Comparison of ENCODE assay signal across 14 mouse cellular contexts in genomic region chr15:101297988-101298387, GRCm38 (mm10). TPM values are rescaled to one million over a fixed set of nuclear protein-coding genes. Genes with fewer than 3 reads are reported as not detected.
A peak's percentile ranks its signal among the peaks of the same experiment; 100 is the strongest.
DNase-seq lines count a peak whose midpoint lies in the region; ATAC-seq lines count a peak whose summit lies in the region.
"Had no signal": no experiment of that assay in that cellular context is flagged by ENCODE, and none has a peak within 500 bp of the region (broad histone marks: within the 10 kb centered on the region; RNA-seq: fewer than 3 reads in every experiment).

No protein-coding gene starts in this region.

- no peak for ATAC-seq in forebrain, embryonic 12.5 days (ENCODE audit: low FRiP score)
- no peak for ATAC-seq in forebrain, embryonic 11.5 days (replicated peaks; ENCODE audit: low FRiP score)
- ATAC-seq in hindbrain, embryonic 13.5 days (ENCODE audit: low FRiP score) = no peak
- ATAC-seq in hindbrain, embryonic 14.5 days (ENCODE audit: low FRiP score) = no peak
- ATAC-seq in neural tube, embryonic 13.5 days (ENCODE audit: low read depth) = no peak
- no peak for ATAC-seq in neural tube, embryonic 15.5 days (ENCODE audit: low FRiP score)
- ATAC-seq in monocyte, adult 5-6 weeks (replicated peaks; ENCODE audit: insufficient number of reproducible peaks, low FRiP score, low TSS enrichment, poor library complexity, severe bottlenecking) = peak; percentile 62; the same call in 1 of the 2 replicates
- no peak for ATAC-seq in erythroblast, adult 5-6 weeks (replicated peaks; ENCODE audit: low FRiP score, poor library complexity, severe bottlenecking)

- no peaks in the 10 kb centered on the region for H3K9me3 ChIP-seq in forebrain, embryonic 12.5 days
- no peaks in the 10 kb centered on the region for H3K9me3 ChIP-seq in forebrain, embryonic 11.5 days (ENCODE audit: control insufficient read depth, low read length)
- no peaks in the 10 kb centered on the region for H3K9me3 ChIP-seq in hindbrain, embryonic 13.5 days
- no peaks in the 10 kb centered on the region for H3K9me3 ChIP-seq in hindbrain, embryonic 14.5 days (ENCODE audit: control insufficient read depth, low read length)
- H3K9me3 ChIP-seq in neural tube, embryonic 13.5 days = no peaks in the 10 kb centered on the region
- H3K9me3 ChIP-seq in neural tube, embryonic 15.5 days (replicated peaks) = no peaks in the 10 kb centered on the region

- H3K9ac ChIP-seq in forebrain, embryonic 12.5 days = 0 out of 2 replicates have a peak overlapping the region, but pooled peaks have one; percentile 41
- H3K9ac ChIP-seq in forebrain, embryonic 11.5 days (ENCODE audit: low read length) = no peak overlapping the region
- no peak overlapping the region for H3K9ac ChIP-seq in hindbrain, embryonic 13.5 days
- no peak overlapping the region for H3K9ac ChIP-seq in hindbrain, embryonic 14.5 days
- no peak overlapping the region for H3K9ac ChIP-seq in neural tube, embryonic 13.5 days
- H3K9ac ChIP-seq in neural tube, embryonic 15.5 days (replicated peaks) = no peak overlapping the region

- no peak overlapping the region for H3K27ac ChIP-seq in forebrain, embryonic 12.5 days
- H3K27ac ChIP-seq in forebrain, embryonic 11.5 days (ENCODE audit: low read depth, low read length) = no peak overlapping the region
- no peak overlapping the region for H3K27ac ChIP-seq in hindbrain, embryonic 13.5 days
- no peak overlapping the region for H3K27ac ChIP-seq in hindbrain, embryonic 14.5 days
- H3K27ac ChIP-seq in neural tube, embryonic 13.5 days (replicated peaks) = no peak overlapping the region
- no peak overlapping the region for H3K27ac ChIP-seq in neural tube, embryonic 15.5 days (replicated peaks)

- no peak overlapping the region; the same call in 1 of the 2 replicates for H3K4me2 ChIP-seq in forebrain, embryonic 12.5 days
- H3K4me2 ChIP-seq in forebrain, embryonic 11.5 days (ENCODE audit: low read depth, low read length, severe bottlenecking) = no peak overlapping the region
- H3K4me2 ChIP-seq in hindbrain, embryonic 13.5 days = 0 out of 2 replicates have a peak overlapping the region, but pooled peaks have one; percentile 8
- no peak overlapping the region; the same call in 1 of the 2 replicates for H3K4me2 ChIP-seq in hindbrain, embryonic 14.5 days (replicated peaks)
- H3K4me2 ChIP-seq in neural tube, embryonic 13.5 days = peak overlapping the region; percentile 31; the same call in 1 of the 2 replicates
- no peak overlapping the region for H3K4me2 ChIP-seq in neural tube, embryonic 15.5 days

- no peaks in the 10 kb centered on the region for H3K27me3 ChIP-seq in forebrain, embryonic 12.5 days
- H3K27me3 ChIP-seq in forebrain, embryonic 11.5 days (ENCODE audit: control insufficient read depth, insufficient read depth, low read length) = no peaks in the 10 kb centered on the region
- no peaks in the 10 kb centered on the region for H3K27me3 ChIP-seq in hindbrain, embryonic 13.5 days
- H3K27me3 ChIP-seq in hindbrain, embryonic 14.5 days (ENCODE audit: control insufficient read depth, insufficient read depth, low read length) = no peaks in the 10 kb centered on the region
- no peaks in the 10 kb centered on the region for H3K27me3 ChIP-seq in neural tube, embryonic 13.5 days
- H3K27me3 ChIP-seq in neural tube, embryonic 15.5 days (replicated peaks) = no peaks in the 10 kb centered on the region

- H3K4me3 ChIP-seq in forebrain, embryonic 12.5 days (replicated peaks) = no peak overlapping the region
- H3K4me3 ChIP-seq in forebrain, embryonic 11.5 days (ENCODE audit: low read depth, low read length) = no peak overlapping the region
- no peak overlapping the region for H3K4me3 ChIP-seq in hindbrain, embryonic 13.5 days
- H3K4me3 ChIP-seq in hindbrain, embryonic 14.5 days (replicated peaks; ENCODE audit: low read length) = no peak overlapping the region
- no peak overlapping the region for H3K4me3 ChIP-seq in neural tube, embryonic 13.5 days
- H3K4me3 ChIP-seq in neural tube, embryonic 15.5 days (replicated peaks) = no peak overlapping the region

- DNase-seq in forebrain, embryonic 11.5 days (ENCODE audit: low spot score) = no peak
- no peak for DNase-seq in hindbrain, embryonic 14.5 days (ENCODE audit: low spot score)
- DNase-seq: cerebellum, postnatal 36 days; gastrocnemius, postnatal 25 days; kidney, adult 18-20 months; layer of hippocampus, adult 9-11 months; right cerebral cortex, postnatal 4 days had no signal

- H3K4me1 ChIP-seq in forebrain, embryonic 12.5 days = peaks cover 6% of the 10 kb centered on the region; the same call in 1 of the 2 replicates
- H3K4me1 ChIP-seq in forebrain, embryonic 11.5 days (replicated peaks; ENCODE audit: control insufficient read depth, insufficient read depth, low read length) = no peaks in the 10 kb centered on the region
- H3K4me1 ChIP-seq in hindbrain, embryonic 13.5 days (replicated peaks) = peaks cover 13% of the 10 kb centered on the region; the same call in 1 of the 2 replicates
- H3K4me1 ChIP-seq in hindbrain, embryonic 14.5 days (replicated peaks; ENCODE audit: control insufficient read depth, insufficient read depth, low read length) = no peaks in the 10 kb centered on the region
- peaks cover 8% of the 10 kb centered on the region for H3K4me1 ChIP-seq in neural tube, embryonic 13.5 days (replicated peaks)
- H3K4me1 ChIP-seq in neural tube, embryonic 15.5 days = peaks cover 4% of the 10 kb centered on the region; the same call in 1 of the 2 replicates

- 29% methylated on average over 7 of the region's 7 CpGs for WGBS in forebrain, embryonic 12.5 days
- 39% methylated on average over 7 of the region's 7 CpGs for WGBS in forebrain, embryonic 11.5 days
- 24% methylated on average over 7 of the region's 7 CpGs for WGBS in hindbrain, embryonic 13.5 days
- WGBS in hindbrain, embryonic 14.5 days = 32% methylated on average over 7 of the region's 7 CpGs
- 31% methylated on average over 7 of the region's 7 CpGs for WGBS in neural tube, embryonic 13.5 days
- WGBS in neural tube, embryonic 15.5 days = 22% methylated on average over 7 of the region's 7 CpGs

- H3K36me3 ChIP-seq in forebrain, embryonic 12.5 days (replicated peaks) = 0 out of 2 replicates have a peak, but pooled peaks cover under 1% of the 10 kb centered on the region
- H3K36me3 ChIP-seq in forebrain, embryonic 11.5 days (ENCODE audit: control insufficient read depth, insufficient read depth, low read length) = no peaks in the 10 kb centered on the region
- H3K36me3 ChIP-seq in hindbrain, embryonic 13.5 days = peaks cover 3% of the 10 kb centered on the region
- H3K36me3 ChIP-seq in hindbrain, embryonic 14.5 days (replicated peaks; ENCODE audit: control insufficient read depth, insufficient read depth) = no peaks in the 10 kb centered on the region
- H3K36me3 ChIP-seq in neural tube, embryonic 13.5 days = 0 out of 2 replicates have a peak, but pooled peaks cover 3% of the 10 kb centered on the region
- H3K36me3 ChIP-seq in neural tube, embryonic 15.5 days = 0 out of 2 replicates have a peak, but pooled peaks cover 1% of the 10 kb centered on the region

RNA-seq across cellular contexts. Expression of gene 6030408B16Rik, which starts 5.0 kb away (rescaled TPM):
- 0.27 and 0.28 TPM in 2 replicates for polyA plus RNA-seq in forebrain, embryonic 12.5 days (2016; fragmentation: Nextera tagmentation; extraction: Ambion mirVana)
- 0.21 and 0.71 TPM in 2 replicates for polyA plus RNA-seq in forebrain, embryonic 11.5 days (2014; fragmentation: Nextera tagmentation; extraction: Ambion mirVana)
- polyA plus RNA-seq in hindbrain, embryonic 13.5 days (2015; fragmentation: Nextera tagmentation; extraction: Ambion mirVana) = 0.56 and 0.66 TPM in 2 replicates
- polyA plus RNA-seq in hindbrain, embryonic 14.5 days (2014; fragmentation: Nextera tagmentation; extraction: Ambion mirVana) = 0.23 and 0.37 TPM in 2 replicates
- polyA plus RNA-seq in neural tube, embryonic 13.5 days (2015; fragmentation: Nextera tagmentation; extraction: Ambion mirVana) = 0.43 and 0.60 TPM in 2 replicates
- 0.44 and 0.63 TPM in 2 replicates for polyA plus RNA-seq in neural tube, embryonic 15.5 days (2015; fragmentation: Nextera tagmentation; extraction: Ambion mirVana)
- 0.75 to 1.4 TPM in 2 of 3 replicates, not detected in the other for total RNA-seq in monocyte, adult 5-6 weeks (2017)
- total RNA-seq in erythroblast, adult 5-6 weeks (2015; ENCODE audit: low replicate concordance) = not detected in 2 replicates
- total RNA-seq in erythroblast, adult 5-6 weeks (2017; ENCODE audit: low replicate concordance) = not detected in 2 replicates
- total RNA-seq: liver, adult 2 months had no signal
- polyA plus RNA-seq: liver, adult 2 months had no signal

RNA-seq across cellular contexts. Expression of gene Atg101, which starts 13.9 kb away (rescaled TPM):
- polyA plus RNA-seq in forebrain, embryonic 12.5 days (2016; fragmentation: Nextera tagmentation; extraction: Ambion mirVana) = 61.9 and 63.2 TPM in 2 replicates
- 62.1 and 65.7 TPM in 2 replicates for polyA plus RNA-seq in forebrain, embryonic 11.5 days (2014; fragmentation: Nextera tagmentation; extraction: Ambion mirVana)
- polyA plus RNA-seq in hindbrain, embryonic 13.5 days (2015; fragmentation: Nextera tagmentation; extraction: Ambion mirVana) = 82.9 and 84.6 TPM in 2 replicates
- polyA plus RNA-seq in hindbrain, embryonic 14.5 days (2014; fragmentation: Nextera tagmentation; extraction: Ambion mirVana) = 65.4 and 66.3 TPM in 2 replicates
- 77.9 and 84.7 TPM in 2 replicates for polyA plus RNA-seq in neural tube, embryonic 13.5 days (2015; fragmentation: Nextera tagmentation; extraction: Ambion mirVana)
- 77.2 TPM in 2 replicates for polyA plus RNA-seq in neural tube, embryonic 15.5 days (2015; fragmentation: Nextera tagmentation; extraction: Ambion mirVana)
- 52.9 to 72.0 TPM (median 58.7 TPM) in 3 replicates for total RNA-seq in monocyte, adult 5-6 weeks (2017)
- 7.9 and 14.2 TPM in 2 replicates for total RNA-seq in erythroblast, adult 5-6 weeks (2015; ENCODE audit: low replicate concordance)
- 13.0 and 14.1 TPM in 2 replicates for total RNA-seq in erythroblast, adult 5-6 weeks (2017; ENCODE audit: low replicate concordance)

RNA-seq across cellular contexts. Expression of gene Nr4a1, which starts 43.9 kb away (rescaled TPM):
- 2.9 and 3.6 TPM in 2 replicates for polyA plus RNA-seq in forebrain, embryonic 12.5 days (2016; fragmentation: Nextera tagmentation; extraction: Ambion mirVana)
- polyA plus RNA-seq in forebrain, embryonic 11.5 days (2014; fragmentation: Nextera tagmentation; extraction: Ambion mirVana) = 2.6 and 2.7 TPM in 2 replicates
- polyA plus RNA-seq in hindbrain, embryonic 13.5 days (2015; fragmentation: Nextera tagmentation; extraction: Ambion mirVana) = 4.9 and 5.0 TPM in 2 replicates
- polyA plus RNA-seq in hindbrain, embryonic 14.5 days (2014; fragmentation: Nextera tagmentation; extraction: Ambion mirVana) = 5.0 and 5.1 TPM in 2 replicates
- 6.4 and 7.6 TPM in 2 replicates for polyA plus RNA-seq in neural tube, embryonic 13.5 days (2015; fragmentation: Nextera tagmentation; extraction: Ambion mirVana)
- polyA plus RNA-seq in neural tube, embryonic 15.5 days (2015; fragmentation: Nextera tagmentation; extraction: Ambion mirVana) = 7.9 and 10.6 TPM in 2 replicates
- total RNA-seq in monocyte, adult 5-6 weeks (2017) = 717 to 1,434 TPM (median 717 TPM) in 3 replicates
- 3.3 and 11.3 TPM in 2 replicates for total RNA-seq in erythroblast, adult 5-6 weeks (2015; ENCODE audit: low replicate concordance)
- 6.0 and 15.7 TPM in 2 replicates for total RNA-seq in erythroblast, adult 5-6 weeks (2017; ENCODE audit: low replicate concordance)

Comparison
In these comparisons a context has a peak if more than half of its experiments do, and no peak if none do; other contexts are left out.
1. H3K4me2 ChIP-seq: peak in hindbrain, embryonic 13.5 days (single experiment) and neural tube, embryonic 13.5 days (single experiment); none in forebrain, embryonic 12.5 days (single experiment), forebrain, embryonic 11.5 days (single experiment), hindbrain, embryonic 14.5 days (single experiment) and neural tube, embryonic 15.5 days (single experiment).